ENCODE assay signal across 9 mouse cellular contexts in the genomic region with DNA sequence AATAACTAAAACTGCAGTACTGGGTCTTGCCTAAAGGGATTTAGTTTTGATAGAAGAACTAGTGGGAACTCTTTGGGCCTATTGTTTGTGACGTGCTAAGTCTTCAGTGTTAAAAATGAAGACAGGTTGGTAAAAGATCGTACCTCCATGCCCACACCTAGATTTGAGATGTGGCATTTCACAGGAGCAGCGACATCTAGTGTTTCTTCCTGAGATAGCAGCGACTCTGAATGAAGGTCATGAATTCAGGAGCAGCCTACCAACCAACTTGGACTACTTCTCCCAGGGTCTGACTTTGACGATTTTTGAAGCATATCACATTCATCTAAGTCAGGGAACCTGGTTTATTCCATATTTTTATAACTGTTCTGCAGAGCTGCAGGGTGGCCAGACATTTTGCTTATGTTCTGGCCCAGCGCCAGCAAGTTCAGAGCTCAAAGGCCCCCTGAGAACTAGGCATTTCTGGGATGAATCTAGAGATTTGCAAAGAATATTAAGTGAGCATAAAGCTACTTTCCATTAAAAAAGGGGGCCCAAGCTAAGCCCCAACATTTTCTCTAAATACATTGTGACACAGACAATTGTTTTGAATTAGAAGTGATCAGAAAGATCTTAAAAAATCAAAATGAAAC.
DNase-seq lines count a peak whose midpoint lies in the region; ATAC-seq lines count a peak whose summit lies in the region.
"Had no signal": no experiment of that assay in that cellular context is flagged by ENCODE, and none has a peak within 500 bp of the region (broad histone marks: within the 10 kb centered on the region; RNA-seq: fewer than 3 reads in every experiment).

No protein-coding gene starts in this region.

- no peak overlapping the region for H3K4me3 ChIP-seq in intestine, embryonic 16.5 days (ENCODE audit: low read length)
- H3K4me3 ChIP-seq: megakaryocyte, embryonic 14.5 days had no signal

- no peaks in the 10 kb centered on the region for H3K4me1 ChIP-seq in intestine, embryonic 16.5 days (ENCODE audit: control insufficient read depth, insufficient read depth, low read length)

- H3K36me3 ChIP-seq in intestine, embryonic 16.5 days (ENCODE audit: control insufficient read depth, insufficient read depth, low read length): no peaks in the 10 kb centered on the region

- peak; percentile 36; the same call in 1 of the 2 replicates for ATAC-seq in intestine, embryonic 16.5 days

- peak; percentile 21 to 34 for DNase-seq in left cerebral cortex, adult 18-20 months (ENCODE audit: low spot score in 2 of 2)
- DNase-seq in left cerebral cortex, adult 11 months (ENCODE audit: low spot score): no peak
- peak; percentile 5 for DNase-seq in MEL-GATA-1-ER (ENCODE audit: extremely low read depth, low read depth)
- DNase-seq in cerebellum, adult 9-10 months: peak; percentile 32
- peak; percentile 3 for DNase-seq in gonadal fat pad, adult 2 months (ENCODE audit: low read depth)
- peak; percentile 8 for DNase-seq in lung, postnatal 25 days (ENCODE audit: low spot score)
- DNase-seq in telencephalon, adult 2 months (ENCODE audit: low read depth, low spot score): peak; percentile 44

- no peaks in the 10 kb centered on the region for H3K27me3 ChIP-seq in intestine, embryonic 16.5 days (replicated peaks; ENCODE audit: control insufficient read depth, insufficient read depth, low read length)
- H3K27me3 ChIP-seq: megakaryocyte, embryonic 14.5 days had no signal

- H3K9ac ChIP-seq in intestine, embryonic 16.5 days (ENCODE audit: low read depth, low read length): no peak overlapping the region

- no peaks in the 10 kb centered on the region for H3K9me3 ChIP-seq in intestine, embryonic 16.5 days (ENCODE audit: control insufficient read depth, low read length)
- H3K9me3 ChIP-seq: megakaryocyte, embryonic 14.5 days had no signal

- H3K27ac ChIP-seq in intestine, embryonic 16.5 days (ENCODE audit: low read length): no peak overlapping the region

- 21% methylated on average over 6 of the region's 6 CpGs for WGBS in intestine, embryonic 16.5 days

- no peak overlapping the region for H3K4me2 ChIP-seq in intestine, embryonic 16.5 days (ENCODE audit: low read depth, low read length)
